In the genomic region with DNA sequence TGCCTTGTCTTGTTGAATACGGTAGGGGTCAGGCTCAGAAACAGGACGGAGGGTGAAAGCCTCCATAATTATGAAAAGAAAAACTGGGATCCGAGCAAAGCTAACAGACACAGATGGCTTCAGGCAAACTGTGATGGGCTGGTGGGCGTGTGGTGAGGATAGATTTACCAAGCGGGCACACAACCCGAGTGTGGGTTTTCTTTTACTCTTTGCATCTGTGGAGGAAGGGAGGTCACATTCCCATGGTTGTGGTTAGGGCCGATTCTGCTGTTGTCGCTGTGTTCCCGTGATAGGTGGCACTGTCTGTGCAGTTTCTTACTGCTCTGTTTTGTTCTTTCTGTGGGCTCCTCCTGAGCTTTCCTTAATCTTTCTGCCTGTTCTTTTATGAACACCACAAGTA, we compare ENCODE assay signal across 17 mouse cellular contexts.
DNase-seq lines count a peak whose midpoint lies in the region; ATAC-seq lines count a peak whose summit lies in the region.
"Had no signal": no experiment of that assay in that cellular context is flagged by ENCODE, and none has a peak within 500 bp of the region (broad histone marks: within the 10 kb centered on the region; RNA-seq: fewer than 3 reads in every experiment).

No protein-coding gene starts in this region.

- DNase-seq in layer of hippocampus, adult 11-12 months (ENCODE audit: low spot score) = peak; percentile 67
- DNase-seq in layer of hippocampus, adult 9-10 months (ENCODE audit: low spot score) = no peak
- peak; percentile 75 for DNase-seq in brain, adult 2 months (ENCODE audit: low read depth, low spot score)
- peak; percentile 48 to 55 for DNase-seq in left cerebral cortex, postnatal 36 days (ENCODE audit: low spot score in 2 of 2)
- DNase-seq in cerebellum, adult 8-10 months = no peak
- DNase-seq in cerebellum, postnatal 10 days = no peak
- DNase-seq in midbrain, embryonic 14.5 days = no peak
- DNase-seq: cerebellum, postnatal 25 days; kidney, adult 11 months; lung, embryonic 14.5 days had no signal

- WGBS in embryonic facial prominence, embryonic 15.5 days = 40% methylated on average over 9 of the region's 9 CpGs
- 76% methylated on average over 9 of the region's 9 CpGs for WGBS in midbrain, embryonic 14.5 days

- no peaks in the 10 kb centered on the region for H3K9me3 ChIP-seq in embryonic facial prominence, embryonic 15.5 days (replicated peaks)
- H3K9me3 ChIP-seq in midbrain, embryonic 14.5 days (ENCODE audit: control insufficient read depth, low read length) = no peaks in the 10 kb centered on the region
- H3K9me3 ChIP-seq: midbrain, embryonic 13.5 days had no signal

- intact Hi-C loops in left cerebral cortex, postnatal 36 days (cut with DNase I) = loop anchor here (5.0 kb wide), 1 partner anchor 95 kb away; no protein-coding TSS in a partner anchor

- no peaks in the 10 kb centered on the region for H3K27me3 ChIP-seq in embryonic facial prominence, embryonic 15.5 days
- no peaks in the 10 kb centered on the region for H3K27me3 ChIP-seq in midbrain, embryonic 14.5 days (ENCODE audit: control insufficient read depth, insufficient read depth, low read length)
- H3K27me3 ChIP-seq: heart, embryonic 12.5 days; midbrain, embryonic 13.5 days had no signal

- no peaks in the 10 kb centered on the region for H3K36me3 ChIP-seq in embryonic facial prominence, embryonic 15.5 days
- no peaks in the 10 kb centered on the region for H3K36me3 ChIP-seq in midbrain, embryonic 14.5 days (ENCODE audit: control insufficient read depth, insufficient read depth, low read length)
- H3K36me3 ChIP-seq: G1E; heart, embryonic 12.5 days; midbrain, embryonic 13.5 days had no signal

- no peak for ATAC-seq in embryonic facial prominence, embryonic 15.5 days (ENCODE audit: insufficient number of reproducible peaks, low FRiP score, low TSS enrichment, low read depth)
- ATAC-seq in midbrain, embryonic 14.5 days (ENCODE audit: low FRiP score, low TSS enrichment) = no peak
- ATAC-seq: hindbrain, postnatal 0 days; midbrain, embryonic 13.5 days had no signal

- no peak overlapping the region for H3K27ac ChIP-seq in embryonic facial prominence, embryonic 15.5 days (replicated peaks)
- H3K27ac ChIP-seq in midbrain, embryonic 14.5 days (replicated peaks; ENCODE audit: low read depth, low read length) = no peak overlapping the region
- H3K27ac ChIP-seq: hindbrain, postnatal 0 days; kidney, postnatal 0 days; macrophage; midbrain, embryonic 13.5 days had no signal

- H3K9ac ChIP-seq in embryonic facial prominence, embryonic 15.5 days = no peak overlapping the region
- H3K9ac ChIP-seq in midbrain, embryonic 14.5 days (replicated peaks; ENCODE audit: low read length) = no peak overlapping the region
- H3K9ac ChIP-seq: heart, embryonic 12.5 days; lung, embryonic 14.5 days; midbrain, embryonic 13.5 days had no signal

- H3K4me2 ChIP-seq in embryonic facial prominence, embryonic 15.5 days (replicated peaks) = 0 out of 2 replicates have a peak overlapping the region, but pooled peaks have one; percentile 6
- H3K4me2 ChIP-seq in midbrain, embryonic 14.5 days (ENCODE audit: low read length) = no peak overlapping the region
- H3K4me2 ChIP-seq: heart, embryonic 12.5 days; lung, embryonic 14.5 days; midbrain, embryonic 13.5 days had no signal

- no peak overlapping the region for H3K4me3 ChIP-seq in embryonic facial prominence, embryonic 15.5 days (replicated peaks)
- no peak overlapping the region for H3K4me3 ChIP-seq in midbrain, embryonic 14.5 days (replicated peaks; ENCODE audit: low read depth, low read length)
- H3K4me3 ChIP-seq: heart, embryonic 12.5 days; midbrain, embryonic 13.5 days had no signal

- no peaks in the 10 kb centered on the region for H3K4me1 ChIP-seq in embryonic facial prominence, embryonic 15.5 days
- H3K4me1 ChIP-seq in midbrain, embryonic 14.5 days (ENCODE audit: control insufficient read depth, insufficient read depth, low read length) = no peaks in the 10 kb centered on the region
- H3K4me1 ChIP-seq: heart, embryonic 12.5 days; midbrain, embryonic 13.5 days had no signal

Comparison
In these comparisons a context has a peak if more than half of its experiments do, and no peak if none do; other contexts are left out.
1. DNase-seq: peak in layer of hippocampus, adult 11-12 months (single experiment), brain, adult 2 months (single experiment) and left cerebral cortex, postnatal 36 days (2 of 2); none in layer of hippocampus, adult 9-10 months (single experiment), cerebellum, adult 8-10 months (single experiment), cerebellum, postnatal 10 days (0 of 2) and midbrain, embryonic 14.5 days (single experiment).